Mouse (Mus musculus): ENCODE measurements around the gene Fnbp1. TPM values are rescaled to one million over a fixed set of nuclear protein-coding genes. Genes with fewer than 3 reads are reported as not detected.
A peak's percentile ranks its signal among the peaks of the same experiment; 100 is the strongest.

Gene Fnbp1
- total RNA-seq, 2 experiments from 2014 or later = 113 to 120 TPM

DNA sequence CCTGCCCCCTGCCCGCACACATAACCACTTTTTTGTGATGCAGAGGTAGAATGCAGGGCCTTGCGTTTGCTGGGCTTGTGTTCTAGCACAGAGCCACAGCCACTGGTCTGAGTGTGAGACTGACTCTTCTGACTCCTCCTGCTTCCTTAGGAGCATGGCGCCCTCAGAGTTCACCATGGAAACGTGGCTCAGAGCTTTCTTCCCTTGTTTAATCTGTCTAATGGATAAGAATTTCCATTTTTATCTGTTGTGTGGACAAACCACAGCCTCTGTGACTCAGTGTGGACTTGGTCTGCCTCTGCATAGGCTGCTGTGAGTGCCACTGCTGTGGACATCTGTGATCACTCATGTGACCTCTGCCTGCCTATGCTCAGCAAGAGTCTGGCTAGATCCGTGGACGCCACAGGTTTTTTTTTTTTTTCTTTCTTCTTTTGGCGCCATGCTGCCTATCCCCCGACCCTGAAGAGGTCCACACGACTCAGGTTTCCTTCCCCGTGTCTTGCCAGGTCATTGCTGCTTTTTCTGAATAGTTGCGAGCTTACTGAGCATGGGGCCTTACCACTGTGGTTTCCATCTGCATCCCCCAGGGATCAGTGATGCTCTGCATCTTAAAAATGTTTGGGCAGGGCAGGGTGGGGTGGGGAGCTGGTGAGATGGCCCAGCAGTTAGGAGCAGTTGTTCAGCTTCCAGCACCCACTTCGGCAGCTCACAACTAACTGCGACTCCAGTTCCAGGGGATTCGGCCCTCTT, 128.3 kb downstream of the Fnbp1 start:
- Histone ChIP-seq H3K4me3 (no peak overlapping the region), H3K27ac (no peak overlapping the region)
- TF ChIP-seq CTCF (conservative IDR thresholded peaks at IDR 0.05) = no peak
- no peak for DNase-seq (ENCODE audit: low spot score in 2 of 2)

DNA sequence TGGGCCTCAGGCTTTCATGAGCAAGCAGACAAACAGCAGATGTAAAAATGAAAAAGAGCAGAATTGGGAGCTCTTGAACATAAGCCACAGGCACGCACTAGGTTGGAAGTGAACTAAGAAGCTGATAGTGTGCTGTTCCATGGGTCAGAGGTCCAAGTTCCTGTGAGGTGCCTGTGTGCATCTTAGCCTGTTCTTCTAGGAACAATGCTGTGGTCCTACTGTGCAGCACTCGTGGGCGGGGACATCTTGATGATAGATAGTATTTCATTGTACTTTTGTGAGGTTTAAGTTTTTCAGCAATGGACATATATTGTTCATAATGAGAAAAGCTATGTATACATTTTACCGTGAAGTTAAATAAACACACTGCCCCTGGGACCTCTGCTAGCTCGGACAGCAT, 134.6 kb downstream of the Fnbp1 start:
- H3K4me3 ChIP-seq = no peak overlapping the region
- TF ChIP-seq CTCF (conservative IDR thresholded peaks at IDR 0.05) = no peak
- no peak for DNase-seq (ENCODE audit: low spot score in 2 of 2)
- H3K27ac ChIP-seq = no peak overlapping the region

DNA sequence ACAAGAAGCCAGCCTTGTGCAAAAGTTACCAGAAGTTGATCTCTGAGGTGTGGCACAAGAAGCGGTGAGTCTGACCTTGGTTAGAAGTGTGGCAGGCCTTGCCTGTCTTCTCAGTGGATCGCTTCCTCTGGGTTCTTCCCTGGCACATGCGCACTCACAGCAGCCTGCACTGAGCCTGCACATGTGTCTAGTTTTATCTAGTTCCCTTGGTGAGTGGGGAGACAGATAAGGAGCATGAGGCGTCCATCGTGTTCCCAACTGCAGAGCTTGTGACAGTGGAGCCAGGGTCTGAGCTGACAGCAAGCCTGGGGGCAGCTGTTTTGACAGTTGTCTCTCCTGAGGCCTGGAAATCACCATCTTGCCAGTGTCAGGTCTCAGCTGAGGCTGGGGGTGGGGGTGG, 135.4 kb downstream of the Fnbp1 start:
- no peak for TF ChIP-seq CTCF (conservative IDR thresholded peaks at IDR 0.05)
- no peak overlapping the region for H3K27ac ChIP-seq
- H3K4me3 ChIP-seq = no peak overlapping the region
- DNase-seq (ENCODE audit: low spot score in 2 of 2) = no peak

DNA sequence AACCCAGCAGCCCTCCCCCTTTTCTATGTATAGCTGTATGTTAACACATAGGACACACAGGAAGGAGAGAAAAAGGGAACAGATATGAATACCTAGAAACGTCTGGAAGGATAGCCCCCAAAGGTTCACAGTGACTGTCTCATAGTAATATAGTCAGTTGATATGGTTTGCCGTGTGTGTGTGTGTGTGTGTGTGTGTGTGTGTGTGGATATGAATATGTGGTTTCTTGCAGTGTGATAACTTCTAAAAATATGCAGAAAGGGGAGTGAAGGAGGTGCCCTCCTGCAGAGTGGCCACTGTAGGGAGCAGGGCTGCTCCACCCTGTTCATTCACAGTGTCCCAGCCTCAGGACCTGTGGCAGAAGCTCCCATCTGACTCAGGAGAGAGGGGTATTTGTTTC, 136.4 kb downstream of the Fnbp1 start:
- H3K27ac ChIP-seq = no peak overlapping the region
- TF ChIP-seq CTCF (conservative IDR thresholded peaks at IDR 0.05) = no peak
- no peak for DNase-seq (ENCODE audit: low spot score in 2 of 2)
- no peak overlapping the region for H3K4me3 ChIP-seq

DNA sequence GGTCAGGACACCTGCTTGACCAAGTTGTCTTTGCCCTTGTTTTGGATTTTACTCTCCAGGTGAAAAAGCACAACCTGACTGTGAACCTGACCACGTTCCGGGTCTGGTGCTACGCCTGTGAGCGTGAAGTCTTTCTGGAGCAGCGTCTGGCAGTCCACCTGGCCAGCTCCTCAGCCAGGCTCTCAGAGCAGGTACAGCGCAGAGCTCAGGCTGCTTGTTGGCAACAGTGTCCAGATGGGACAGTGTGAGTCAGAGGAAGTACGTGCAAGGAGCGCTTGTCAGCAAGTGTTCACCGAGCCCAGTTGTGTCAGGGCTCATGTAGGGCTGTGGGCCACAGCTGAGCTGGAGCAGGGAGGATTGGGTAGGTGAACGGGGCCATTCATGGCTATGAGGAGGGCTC, 139.0 kb downstream of the Fnbp1 start:
- TF ChIP-seq CTCF (conservative IDR thresholded peaks at IDR 0.05) = no peak
- Histone ChIP-seq H3K4me3 (no peak overlapping the region), H3K27ac (no peak overlapping the region)
- DNase-seq (ENCODE audit: low spot score in 2 of 2) = no peak

DNA sequence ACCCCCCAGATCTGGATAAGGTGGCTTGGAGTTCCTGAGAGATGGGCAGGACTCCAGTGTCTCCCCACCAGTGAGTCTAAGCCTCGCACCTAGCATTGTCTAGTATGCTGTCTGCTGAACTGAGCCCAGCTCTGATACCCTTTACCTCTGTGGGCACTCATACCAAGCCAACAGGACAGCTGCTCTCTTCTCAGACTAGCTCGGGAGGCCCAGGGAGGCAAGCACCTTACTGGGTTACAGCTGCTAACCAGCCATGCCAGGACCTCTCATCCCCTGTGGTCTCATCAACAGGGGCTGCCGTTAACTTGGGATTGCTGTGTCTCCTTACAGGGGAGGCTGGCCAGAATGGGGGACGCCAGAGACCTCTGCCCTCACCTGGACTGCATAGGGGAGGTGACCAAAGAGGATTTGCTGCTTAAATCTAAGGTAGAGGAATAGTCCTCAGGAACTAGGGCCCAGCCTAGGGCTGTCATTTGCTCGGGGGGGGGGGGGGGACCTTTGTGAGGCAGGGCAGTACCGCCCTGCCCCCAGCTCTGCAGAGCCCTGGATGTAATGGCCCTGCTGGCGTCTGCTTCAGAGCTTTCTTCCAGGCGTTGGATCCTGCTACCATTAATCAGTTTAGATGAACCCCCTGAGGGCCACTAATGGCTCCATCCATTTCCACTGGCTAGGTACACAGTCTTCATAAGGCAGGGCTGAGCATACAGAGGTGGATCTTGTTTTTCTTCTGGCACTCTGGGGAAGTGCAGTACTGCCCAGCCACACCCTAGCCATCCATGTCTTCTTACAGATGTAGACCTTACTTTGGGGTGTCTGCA, 143.2 kb downstream of the Fnbp1 start:
- H3K4me3 ChIP-seq = no peak overlapping the region
- TF ChIP-seq CTCF (conservative IDR thresholded peaks at IDR 0.05) = no peak
- H3K27ac ChIP-seq = no peak overlapping the region
- no peak for DNase-seq (ENCODE audit: low spot score in 2 of 2)

DNA sequence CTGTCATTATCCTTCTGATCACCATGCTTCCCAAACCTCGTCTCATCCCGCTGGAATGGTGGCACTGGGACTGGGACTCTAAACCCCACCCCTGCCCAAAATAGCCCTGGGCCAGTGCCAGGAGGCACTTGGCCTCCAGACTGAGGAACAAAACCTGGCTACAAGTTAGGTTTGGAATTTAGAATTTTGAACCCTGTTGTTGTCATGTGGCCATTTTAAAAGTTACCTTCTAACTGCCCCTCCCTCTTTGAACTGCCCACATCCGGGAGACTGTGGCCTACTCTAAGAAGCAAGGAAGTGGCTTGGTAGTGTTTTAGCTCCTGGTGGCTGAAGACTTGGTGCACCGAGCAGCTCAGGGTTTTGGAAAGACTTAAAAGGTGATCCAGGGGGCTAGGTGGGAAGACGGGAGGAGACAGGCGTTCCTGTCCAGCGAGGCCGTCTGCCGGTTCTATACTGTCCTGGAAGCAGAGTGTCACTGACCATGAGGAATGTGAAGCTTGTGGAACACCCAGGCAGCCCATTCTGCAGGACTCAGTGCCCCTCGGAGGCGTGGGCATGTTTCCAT, 146.3 kb downstream of the Fnbp1 start:
- no peak for TF ChIP-seq CTCF (conservative IDR thresholded peaks at IDR 0.05)
- DNase-seq (ENCODE audit: low spot score in 2 of 2) = no peak
- Histone ChIP-seq H3K4me3 (no peak overlapping the region), H3K27ac (no peak overlapping the region)

DNA sequence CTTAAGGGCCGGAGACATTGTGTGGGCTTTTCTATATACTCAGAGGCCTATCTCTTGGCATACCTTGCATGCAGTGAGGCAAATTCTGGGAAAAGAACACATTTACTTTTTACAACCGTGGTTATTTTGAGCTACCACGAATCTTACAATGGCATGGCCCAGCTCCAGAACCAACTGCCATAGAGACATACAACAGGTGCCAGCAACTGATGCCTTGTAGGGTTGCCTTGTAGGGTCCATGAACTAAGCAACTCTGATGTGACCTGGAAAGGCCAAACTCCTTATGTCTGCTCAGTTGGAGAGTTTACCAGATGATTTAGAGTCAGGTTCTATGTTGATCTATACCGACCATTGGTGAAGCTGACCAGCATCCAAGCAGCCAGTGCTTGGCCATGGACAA, 147.0 kb downstream of the Fnbp1 start:
- no peak for DNase-seq (ENCODE audit: low spot score in 2 of 2)
- Histone ChIP-seq H3K27ac (no peak overlapping the region), H3K4me3 (no peak overlapping the region)
- TF ChIP-seq CTCF (conservative IDR thresholded peaks at IDR 0.05) = no peak

DNA sequence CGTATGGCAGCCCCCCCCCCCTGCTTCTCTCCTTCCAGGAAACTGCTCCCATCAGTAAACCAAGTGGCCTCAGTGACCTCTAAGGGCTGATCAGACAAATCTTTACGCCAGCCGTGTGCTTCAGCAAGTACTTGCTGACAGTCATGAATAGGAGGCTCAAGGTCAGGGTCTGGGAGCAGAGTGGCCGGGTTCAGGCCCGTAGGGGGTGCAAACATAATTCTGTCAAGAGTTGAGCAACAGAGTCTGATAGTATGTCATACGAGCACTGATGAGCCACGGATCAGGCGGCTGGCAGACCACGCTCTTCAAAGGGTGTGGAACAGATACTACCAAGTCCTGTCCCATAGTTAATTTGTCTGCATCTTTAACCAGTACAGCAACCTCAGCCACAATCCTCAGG, 151.6 kb downstream of the Fnbp1 start:
- no peak for TF ChIP-seq CTCF (conservative IDR thresholded peaks at IDR 0.05)
- H3K27ac ChIP-seq = no peak overlapping the region
- H3K4me3 ChIP-seq = no peak overlapping the region
- DNase-seq (ENCODE audit: low spot score in 2 of 2) = no peak

DNA sequence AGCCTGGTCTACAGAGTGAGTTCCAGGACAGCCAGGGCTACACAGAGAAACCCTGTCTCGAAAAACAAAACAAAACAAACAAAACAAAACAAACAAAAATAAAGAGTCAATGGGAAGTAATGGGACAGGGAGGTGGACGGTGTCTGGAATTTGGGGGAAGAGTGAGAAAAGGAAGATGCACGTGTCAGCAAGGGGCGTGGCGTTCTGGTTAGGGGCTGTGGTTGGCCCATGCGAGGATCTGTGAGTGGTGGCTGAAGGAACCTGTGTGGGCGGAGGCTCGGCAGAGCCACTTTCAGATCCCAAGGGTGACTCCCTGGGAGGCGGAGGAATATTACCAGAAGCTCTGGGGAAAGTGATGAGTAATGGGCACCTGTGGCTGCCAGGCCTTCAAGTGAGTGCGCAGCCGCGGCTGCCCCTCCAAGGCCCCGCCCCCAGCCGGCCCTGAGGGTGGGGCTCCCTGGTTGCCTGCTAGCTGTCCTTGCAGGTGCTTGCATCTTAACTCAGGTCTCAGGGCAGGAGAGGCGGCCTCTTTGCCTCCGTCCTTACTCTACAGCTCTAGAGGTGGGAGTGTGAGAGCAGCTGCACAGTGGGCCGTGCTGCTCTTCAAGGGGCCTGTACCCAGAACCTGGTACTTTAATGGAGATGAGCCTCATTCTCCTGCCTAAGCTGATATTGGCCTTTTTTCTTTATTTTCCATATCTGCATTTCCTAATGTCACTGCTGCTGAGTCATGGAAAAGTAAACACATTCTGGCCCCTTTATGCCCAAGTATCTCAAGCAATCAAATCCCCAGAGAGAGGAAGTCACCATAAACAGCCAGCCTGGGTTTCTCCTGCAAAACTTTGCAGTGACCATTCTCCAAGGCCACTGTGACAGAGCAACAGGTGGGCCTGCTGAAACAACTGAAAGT, 156.4 kb downstream of the Fnbp1 start:
- H3K4me3 ChIP-seq = no peak overlapping the region
- no peak for DNase-seq (ENCODE audit: low spot score in 2 of 2)
- TF ChIP-seq CTCF (conservative IDR thresholded peaks at IDR 0.05) = no peak
- H3K27ac ChIP-seq = no peak overlapping the region

DNA sequence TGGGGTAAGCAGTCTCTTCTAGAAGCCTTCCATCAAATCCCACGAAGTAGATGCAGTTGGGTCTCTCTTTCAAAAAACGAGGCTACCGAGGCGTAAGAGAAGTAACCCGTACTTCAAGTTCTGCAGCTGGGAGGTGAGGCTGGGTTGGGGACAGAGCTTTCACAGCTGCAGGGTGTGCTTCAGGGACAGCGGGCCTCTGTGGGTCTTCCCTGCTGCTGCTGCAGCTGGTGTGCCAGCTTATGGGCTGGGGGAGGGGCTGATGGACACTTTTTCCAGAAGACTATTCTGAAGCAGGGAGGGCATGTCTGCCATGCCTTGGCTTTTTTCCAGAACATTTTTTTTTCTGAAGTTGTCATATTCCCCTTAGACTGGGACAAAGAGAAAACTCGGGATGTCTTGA, 158.8 kb downstream of the Fnbp1 start:
- Histone ChIP-seq H3K4me3 (peak overlapping the region; percentile 87), H3K27ac (peak overlapping the region; percentile 84)
- no peak for DNase-seq (ENCODE audit: low spot score in 2 of 2)
- no peak for TF ChIP-seq CTCF (conservative IDR thresholded peaks at IDR 0.05)

DNA sequence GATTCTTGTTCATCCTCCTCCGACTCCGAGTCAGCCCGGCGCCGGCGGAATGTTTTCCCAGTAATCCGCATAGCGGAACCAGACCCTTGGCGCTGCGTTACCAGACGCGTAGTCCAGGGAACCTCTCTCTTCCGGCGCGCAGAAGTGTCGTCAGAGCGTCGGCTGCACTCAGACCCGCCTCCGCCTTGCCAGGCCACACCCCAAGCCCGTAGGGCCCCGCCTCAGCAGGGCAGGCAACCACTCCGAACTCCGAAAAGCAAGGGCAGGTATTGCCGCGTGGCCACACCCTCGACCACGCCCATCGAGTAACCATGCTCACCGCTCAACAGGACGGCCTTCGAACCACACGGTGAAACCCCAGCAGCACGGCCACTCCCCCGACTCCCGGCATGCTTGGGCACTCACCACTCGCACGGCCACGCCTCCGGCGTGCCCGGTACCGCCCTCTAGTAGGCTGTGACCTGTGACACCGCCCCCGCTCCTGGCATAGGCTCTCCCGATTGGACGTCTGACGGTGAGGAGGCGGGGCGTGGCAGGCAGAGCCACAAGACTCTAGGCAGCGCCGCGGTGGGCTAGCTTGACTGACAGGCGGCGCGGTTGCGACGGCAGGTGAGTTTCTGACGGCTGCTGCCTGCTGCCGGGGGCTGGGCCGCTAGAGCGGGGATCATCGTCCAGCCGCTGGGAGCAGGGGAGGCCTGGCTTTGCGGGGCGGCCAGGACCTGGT, 159.9 kb downstream of the Fnbp1 start, which contains the start of the genes BC005624 and Usp20:
Gene BC005624, minus strand, starts transcription at position 412 of the 724 bp plus-strand sequence.
Gene Usp20, plus strand, starts transcription at position 490 of the 724 bp plus-strand sequence.
- DNase-seq (ENCODE audit: low spot score in 2 of 2) = peak; percentile 99 to 100
- Histone ChIP-seq H3K4me3 (peak within 1 kb of the TSS; percentile 87), H3K27ac (peak within 1 kb of the TSS; percentile 84)
- TF ChIP-seq CTCF (conservative IDR thresholded peaks at IDR 0.05) = peak; percentile 41

Other genes with a start within 250 kb of the Fnbp1 start
- 1 to 10 TPM; 4.2 to 4.5 TPM for gene Ptges, start 212.1 kb downstream of the Fnbp1 start, total RNA-seq (2021)
- gene Tor1b, start 189.0 kb downstream of the Fnbp1 start, total RNA-seq (2021) = 10 to 100 TPM; 36.7 to 40.0 TPM
- 10 to 100 TPM; 52.4 to 56.7 TPM for gene Tor1a, start 174.1 kb downstream of the Fnbp1 start, total RNA-seq (2021)
- gene BC005624, start 159.8 kb downstream of the Fnbp1 start, total RNA-seq (2021) = 10 to 100 TPM; 66.8 to 68.5 TPM
- gene Usp20, start 159.7 kb downstream of the Fnbp1 start, total RNA-seq (2021) = 10 to 100 TPM; 83.9 to 87.1 TPM
- gene Gpr107, start 10.3 kb upstream of the Fnbp1 start, total RNA-seq (2021) = 10 to 100 TPM; 50.5 to 53.1 TPM
- gene Ncs1, start 103.8 kb upstream of the Fnbp1 start, total RNA-seq (2021) = 100 to 1,000 TPM; 285 to 294 TPM
- gene Hmcn2, start 172.4 kb upstream of the Fnbp1 start, total RNA-seq (2021) = under 1 TPM; 0.32 to 0.51 TPM